Mouse (Mus musculus) liver, embryonic 14.5 days (tissue): ENCODE results near the gene Ntrk1.

Experiments
- CTCF ChIP-seq: IDR thresholded peaks from 2 replicates; pipeline ENCODE4 v1.5.1; 2016; ENCODE audit warnings: antibody characterized with exemption, low read depth, control low read depth
- EP300 ChIP-seq: IDR thresholded peaks from 2 replicates; pipeline ENCODE4 v1.6.1; 2016; ENCODE audit warnings: antibody characterized with exemption, low read depth

- TF ChIP-seq CTCF, result no peak
- TF ChIP-seq EP300, result no peak
Measured at GRCm38 (mm10) chr3:87809322-87809962, 14.5 kb upstream of the Ntrk1 start.
